In the genomic region with DNA sequence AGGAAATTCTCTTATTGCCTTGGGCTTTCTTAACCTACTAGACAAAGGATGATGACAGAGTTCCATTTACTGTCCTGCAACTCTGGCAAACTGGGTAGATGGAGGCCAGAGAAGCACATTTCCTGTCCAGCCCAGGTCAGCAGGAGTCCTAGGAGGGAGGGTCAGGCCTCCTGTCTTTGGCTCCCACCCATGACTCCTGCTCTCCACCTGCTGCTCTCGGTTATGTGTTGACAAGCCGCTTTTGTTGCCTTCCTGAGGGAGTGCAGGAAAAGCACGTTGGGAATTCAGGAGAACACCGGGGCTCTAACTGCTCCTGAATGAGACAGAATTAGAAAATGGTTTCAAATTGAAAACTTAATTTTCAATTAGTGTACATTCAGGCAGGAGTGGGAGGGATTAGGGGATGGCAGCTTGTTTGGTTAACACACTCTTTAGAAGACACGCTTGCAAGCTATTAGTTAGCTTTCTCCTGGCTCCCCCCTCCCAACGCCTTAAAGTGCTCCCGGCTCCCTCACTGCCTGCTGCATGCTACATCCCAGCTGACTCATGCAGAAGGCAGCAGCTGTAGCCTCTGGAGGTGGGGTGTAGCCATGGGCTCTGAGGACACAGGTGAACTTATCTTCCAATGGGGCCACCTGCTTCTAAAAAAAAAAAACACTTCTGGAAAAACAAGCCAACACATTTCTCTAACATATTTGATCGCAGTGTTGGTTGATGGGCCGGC, we compare ENCODE assay signal across 19 mouse cellular contexts. TPM values are rescaled to one million over a fixed set of nuclear protein-coding genes. Genes with fewer than 3 reads are reported as not detected.
DNase-seq lines count a peak whose midpoint lies in the region; ATAC-seq and TF ChIP-seq lines count a peak whose summit lies in the region.
"Had no signal": no experiment of that assay in that cellular context is flagged by ENCODE, and none has a peak within 500 bp of the region (broad histone marks: within the 10 kb centered on the region; RNA-seq: fewer than 3 reads in every experiment).

No protein-coding gene starts in this region.

- H3K4me2 ChIP-seq in forebrain, embryonic 14.5 days (ENCODE audit: low read length) = no peak overlapping the region
- H3K4me2 ChIP-seq in hindbrain, postnatal 0 days (ENCODE audit: low read depth, low read length) = no peak overlapping the region
- H3K4me2 ChIP-seq in hindbrain, embryonic 12.5 days (replicated peaks) = no peak overlapping the region
- H3K4me2 ChIP-seq: heart, embryonic 15.5 days; hindbrain, embryonic 13.5 days; limb, embryonic 15.5 days; neural tube, embryonic 12.5 days had no signal

- peak; percentile 42 for DNase-seq in forebrain, embryonic 14.5 days (ENCODE audit: low spot score)
- no peak for DNase-seq in forebrain, embryonic 10.5 days (ENCODE audit: extremely low spot score, low spot score)
- DNase-seq in hindbrain, postnatal 0 days (ENCODE audit: low spot score) = peak; percentile 39
- peak; percentile 71 to 80 for DNase-seq in cerebellum, adult 18-20 months
- peak; percentile 72 to 75 for DNase-seq in cerebellum, postnatal 36 days
- no peak for DNase-seq in B cell, adult 2 months
- no peak for DNase-seq in ovary, postnatal 14 days (ENCODE audit: low spot score)
- DNase-seq: adrenal gland, postnatal 14 days; gastrocnemius, postnatal 36 days; kidney, adult 11 months; kidney, postnatal 10 days; lung, postnatal 14 days had no signal

- peak; percentile 38; the same call in 1 of the 2 replicates for ATAC-seq in forebrain, embryonic 14.5 days
- peak; percentile 18; the same call in 1 of the 2 replicates for ATAC-seq in hindbrain, postnatal 0 days
- ATAC-seq in hindbrain, embryonic 12.5 days (ENCODE audit: low FRiP score) = no peak

- no peak overlapping the region for H3K27ac ChIP-seq in forebrain, embryonic 14.5 days (ENCODE audit: low read depth, low read length)
- no peak overlapping the region for H3K27ac ChIP-seq in forebrain, embryonic 10.5 days
- H3K27ac ChIP-seq in hindbrain, postnatal 0 days = no peak overlapping the region
- H3K27ac ChIP-seq in hindbrain, embryonic 12.5 days = no peak overlapping the region
- H3K27ac ChIP-seq: heart, embryonic 15.5 days; hindbrain, embryonic 13.5 days; layer of hippocampus, adult 2 months; limb, embryonic 15.5 days; neural tube, embryonic 12.5 days had no signal

- peaks cover 5% of the 10 kb centered on the region; the same call in 1 of the 2 replicates for H3K4me1 ChIP-seq in forebrain, embryonic 14.5 days (ENCODE audit: control insufficient read depth, insufficient read depth, low read length)
- peaks cover 4% of the 10 kb centered on the region for H3K4me1 ChIP-seq in forebrain, embryonic 10.5 days
- 0 out of 2 replicates have a peak, but pooled peaks cover 4% of the 10 kb centered on the region for H3K4me1 ChIP-seq in hindbrain, postnatal 0 days (ENCODE audit: insufficient read depth, low read length)
- no peaks in the 10 kb centered on the region for H3K4me1 ChIP-seq in hindbrain, embryonic 12.5 days
- H3K4me1 ChIP-seq: hindbrain, embryonic 13.5 days; limb, embryonic 15.5 days; megakaryocyte, embryonic 14.5 days; neural tube, embryonic 12.5 days had no signal

- no peak overlapping the region for H3K4me3 ChIP-seq in forebrain, embryonic 14.5 days (ENCODE audit: low read depth, low read length)
- no peak overlapping the region for H3K4me3 ChIP-seq in forebrain, embryonic 10.5 days
- no peak overlapping the region for H3K4me3 ChIP-seq in hindbrain, postnatal 0 days (ENCODE audit: low read length)
- H3K4me3 ChIP-seq in hindbrain, embryonic 12.5 days = no peak overlapping the region
- H3K4me3 ChIP-seq: heart, embryonic 15.5 days; hindbrain, embryonic 13.5 days; layer of hippocampus, adult 2 months; limb, embryonic 15.5 days; megakaryocyte, embryonic 14.5 days; neural tube, embryonic 12.5 days had no signal

- no peaks in the 10 kb centered on the region for H3K9me3 ChIP-seq in forebrain, embryonic 14.5 days (replicated peaks; ENCODE audit: control insufficient read depth, low read length)
- no peaks in the 10 kb centered on the region for H3K9me3 ChIP-seq in forebrain, embryonic 10.5 days
- no peaks in the 10 kb centered on the region for H3K9me3 ChIP-seq in hindbrain, postnatal 0 days (ENCODE audit: low read length)
- H3K9me3 ChIP-seq in hindbrain, embryonic 12.5 days (replicated peaks) = no peaks in the 10 kb centered on the region
- H3K9me3 ChIP-seq: heart, embryonic 15.5 days; hindbrain, embryonic 13.5 days; limb, embryonic 15.5 days; megakaryocyte, embryonic 14.5 days; neural tube, embryonic 12.5 days had no signal

- no peak overlapping the region for H3K9ac ChIP-seq in forebrain, embryonic 14.5 days (ENCODE audit: low read length)
- H3K9ac ChIP-seq in hindbrain, postnatal 0 days (replicated peaks; ENCODE audit: low read length) = no peak overlapping the region
- H3K9ac ChIP-seq in hindbrain, embryonic 12.5 days = no peak overlapping the region
- H3K9ac ChIP-seq: heart, embryonic 15.5 days; hindbrain, embryonic 13.5 days; limb, embryonic 15.5 days; neural tube, embryonic 12.5 days had no signal

- no peaks in the 10 kb centered on the region for H3K36me3 ChIP-seq in forebrain, embryonic 14.5 days (ENCODE audit: control insufficient read depth, insufficient read depth, low read length)
- no peaks in the 10 kb centered on the region for H3K36me3 ChIP-seq in forebrain, embryonic 10.5 days (replicated peaks)
- H3K36me3 ChIP-seq in hindbrain, postnatal 0 days (ENCODE audit: insufficient read depth, low read length) = no peaks in the 10 kb centered on the region
- no peaks in the 10 kb centered on the region for H3K36me3 ChIP-seq in hindbrain, embryonic 12.5 days
- H3K36me3 ChIP-seq: heart, embryonic 15.5 days; hindbrain, embryonic 13.5 days; limb, embryonic 15.5 days; neural tube, embryonic 12.5 days had no signal

- H3K27me3 ChIP-seq in forebrain, embryonic 14.5 days (replicated peaks; ENCODE audit: control insufficient read depth, insufficient read depth, low read length) = no peaks in the 10 kb centered on the region
- H3K27me3 ChIP-seq in forebrain, embryonic 10.5 days (ENCODE audit: poor library complexity, severe bottlenecking) = no peaks in the 10 kb centered on the region
- H3K27me3 ChIP-seq in hindbrain, postnatal 0 days (ENCODE audit: insufficient read depth, low read length) = no peaks in the 10 kb centered on the region
- no peaks in the 10 kb centered on the region for H3K27me3 ChIP-seq in hindbrain, embryonic 12.5 days
- H3K27me3 ChIP-seq: heart, embryonic 15.5 days; hindbrain, embryonic 13.5 days; limb, embryonic 15.5 days; megakaryocyte, embryonic 14.5 days; neural tube, embryonic 12.5 days had no signal

- 37% methylated on average over 9 of the region's 9 CpGs for WGBS in forebrain, embryonic 14.5 days
- WGBS in forebrain, embryonic 10.5 days = 56% methylated on average over 9 of the region's 9 CpGs
- WGBS in hindbrain, postnatal 0 days = 45% methylated on average over 9 of the region's 9 CpGs
- WGBS in hindbrain, embryonic 12.5 days = 62% methylated on average over 9 of the region's 9 CpGs

- no peak for TF ChIP-seq CTCF in hindbrain, postnatal 0 days (IDR thresholded peaks at IDR 0.05; ENCODE audit: low read depth)

RNA-seq across cellular contexts. Expression of gene Api5, which starts 40.5 kb away (rescaled TPM):
- 144 and 146 TPM in 2 replicates for polyA plus RNA-seq in forebrain, embryonic 14.5 days (2014; fragmentation: Nextera tagmentation; extraction: Ambion mirVana)
- polyA plus RNA-seq in forebrain, embryonic 10.5 days (2016; fragmentation: Nextera tagmentation; extraction: Ambion mirVana) = 239 and 258 TPM in 2 replicates
- total RNA-seq in hindbrain, postnatal 0 days (2014; rRNA removed) = 57.6 and 68.5 TPM in 2 replicates
- 75.1 and 77.7 TPM in 2 replicates for polyA plus RNA-seq in hindbrain, postnatal 0 days (2015; fragmentation: Nextera tagmentation; extraction: Ambion mirVana)
- polyA plus RNA-seq in hindbrain, embryonic 12.5 days (2016; fragmentation: Nextera tagmentation; extraction: Ambion mirVana) = 171 and 173 TPM in 2 replicates

Comparison
In these comparisons a context has a peak if more than half of its experiments do, and no peak if none do; other contexts are left out.
1. DNase-seq: peak in forebrain, embryonic 14.5 days (single experiment), hindbrain, postnatal 0 days (single experiment), cerebellum, adult 18-20 months (2 of 2) and cerebellum, postnatal 36 days (2 of 2); none in forebrain, embryonic 10.5 days (single experiment), B cell, adult 2 months (0 of 2) and ovary, postnatal 14 days (single experiment).